Mouse (Mus musculus) hindbrain, postnatal 0 days (tissue): ENCODE measurements around the gene Lmntd1. TPM values are rescaled to one million over a fixed set of nuclear protein-coding genes. Genes with fewer than 3 reads are reported as not detected.
"Not testable (repeated sequence)": the region's sequence is repeated elsewhere in the genome, so short reads cannot be mapped to it uniquely, and the experiment has no call there.

Experiments
- ATAC-seq: fragments of 200-750 bp; cut with Nextera tagmentation; 2 replicates; pipeline ENCODE4 v1.8.0; 2017; ENCODE audit warnings: mild to moderate bottlenecking, moderate TSS enrichment, moderate library complexity
- DNase-seq: peaks from one replicate; pipeline ENCODE4 v3.0.0-alpha.2; 2015; ENCODE audit warnings: low spot score
- H3K27ac ChIP-seq: fragments of 300-500 bp; sonication (generic); 2 replicates; pipeline ENCODE4 v1.5.1; 2014; ENCODE audit warnings: mild to moderate bottlenecking
- H3K27me3 ChIP-seq: fragments of 300-500 bp; sonication (generic); 2 replicates; pipeline ENCODE4 v1.6.1; 2014; ENCODE audit warnings: low read length, mixed read lengths; ENCODE audit not compliant: insufficient read depth
- H3K36me3 ChIP-seq: fragments of 300-500 bp; sonication (generic); 2 replicates; pipeline ENCODE4 v1.6.1; 2014; ENCODE audit warnings: low read length, mixed read lengths; ENCODE audit not compliant: insufficient read depth
- H3K4me1 ChIP-seq: fragments of 300-500 bp; sonication (generic); 2 replicates; pipeline ENCODE4 v1.6.1; 2014; ENCODE audit warnings: antibody characterized with exemption, low read length, mixed read lengths; ENCODE audit not compliant: insufficient read depth
- H3K4me2 ChIP-seq: fragments of 300-500 bp; sonication (generic); 2 replicates; pipeline ENCODE4 v1.6.1; 2014; ENCODE audit warnings: low read depth, mild to moderate bottlenecking, low read length, moderate library complexity, mixed read lengths
- H3K4me3 ChIP-seq: fragments of 300-500 bp; sonication (generic); 2 replicates; pipeline ENCODE4 v1.5.1; 2014; ENCODE audit warnings: low read length
- H3K9ac ChIP-seq: fragments of 300-500 bp; sonication (generic); replicated peaks from 2 replicates; pipeline ENCODE4 v1.6.1; 2014; ENCODE audit warnings: mild to moderate bottlenecking, low read length, moderate library complexity, mixed read lengths
- H3K9me3 ChIP-seq: fragments of 300-500 bp; sonication (generic); 2 replicates; pipeline ENCODE4 v1.6.1; 2016; ENCODE audit warnings: low read length, mixed read lengths
- CTCF ChIP-seq: IDR thresholded peaks from 2 replicates; pipeline ENCODE4 v1.5.1; 2016; ENCODE audit warnings: antibody characterized with exemption, control low read depth, low read depth
- WGBS: fragments of 180-500 bp; shearing (Covaris S2); extraction: QIAGEN DNeasy Blood & Tissue Kit; methylation state at CpG from one replicate; pipeline ENCODE4 v1.1.7; 2014; 5-methylcytosine and 5-hydroxymethylcytosine counted together
- polyA plus RNA-seq: library from polyadenylated mRNA; unstranded; fragments of >200 nt; fragmentation: Nextera tagmentation; extraction: Ambion mirVana; gene quantifications from 2 replicates; pipeline ENCODE4 v1.2.1, GENCODE M21; 2015
- total RNA-seq: library from RNA; depleted of rRNA; stranded (reverse); fragments of >200 nt; gene quantifications from 2 replicates; pipeline ENCODE4 v1.2.3, GENCODE M21; 2014

Gene Lmntd1
- total and polyA plus RNA-seq, 2 experiments from 2014 or later: 1.5 to 2.3 TPM

DNA sequence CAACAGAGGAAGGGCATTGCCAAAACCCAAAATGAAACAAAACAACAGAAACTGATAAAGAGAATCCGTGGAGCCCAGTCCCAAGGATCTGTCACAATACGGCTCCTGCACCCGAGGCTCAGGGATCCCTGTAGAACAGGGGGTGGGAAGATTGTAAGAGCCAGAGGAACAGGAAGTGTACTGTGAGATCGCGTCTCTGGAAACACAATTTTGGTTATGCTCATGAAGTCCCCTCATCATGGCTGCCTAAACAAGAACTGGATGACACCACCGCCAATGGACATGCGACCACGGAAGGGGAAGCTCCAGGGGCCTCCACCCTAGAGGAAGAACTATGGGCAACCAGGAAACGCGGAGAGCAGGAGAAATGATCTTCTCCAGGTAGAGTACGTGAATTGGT lies 271.3 kb downstream of the Lmntd1 start:
- H3K9ac ChIP-seq: no peak overlapping the region
- H3K27ac ChIP-seq: no peak overlapping the region
- no peaks in the 10 kb centered on the region for H3K27me3 ChIP-seq
- H3K4me3 ChIP-seq: no peak overlapping the region
- DNase-seq: no peak
- H3K4me1 ChIP-seq: no peaks in the 10 kb centered on the region
- no peak for ATAC-seq
- H3K4me2 ChIP-seq: no peak overlapping the region
- H3K9me3 ChIP-seq: no peaks in the 10 kb centered on the region
- no peak for TF ChIP-seq CTCF
- WGBS: 88% methylated on average over 11 of the region's 11 CpGs
- H3K36me3 ChIP-seq: no peaks in the 10 kb centered on the region

DNA sequence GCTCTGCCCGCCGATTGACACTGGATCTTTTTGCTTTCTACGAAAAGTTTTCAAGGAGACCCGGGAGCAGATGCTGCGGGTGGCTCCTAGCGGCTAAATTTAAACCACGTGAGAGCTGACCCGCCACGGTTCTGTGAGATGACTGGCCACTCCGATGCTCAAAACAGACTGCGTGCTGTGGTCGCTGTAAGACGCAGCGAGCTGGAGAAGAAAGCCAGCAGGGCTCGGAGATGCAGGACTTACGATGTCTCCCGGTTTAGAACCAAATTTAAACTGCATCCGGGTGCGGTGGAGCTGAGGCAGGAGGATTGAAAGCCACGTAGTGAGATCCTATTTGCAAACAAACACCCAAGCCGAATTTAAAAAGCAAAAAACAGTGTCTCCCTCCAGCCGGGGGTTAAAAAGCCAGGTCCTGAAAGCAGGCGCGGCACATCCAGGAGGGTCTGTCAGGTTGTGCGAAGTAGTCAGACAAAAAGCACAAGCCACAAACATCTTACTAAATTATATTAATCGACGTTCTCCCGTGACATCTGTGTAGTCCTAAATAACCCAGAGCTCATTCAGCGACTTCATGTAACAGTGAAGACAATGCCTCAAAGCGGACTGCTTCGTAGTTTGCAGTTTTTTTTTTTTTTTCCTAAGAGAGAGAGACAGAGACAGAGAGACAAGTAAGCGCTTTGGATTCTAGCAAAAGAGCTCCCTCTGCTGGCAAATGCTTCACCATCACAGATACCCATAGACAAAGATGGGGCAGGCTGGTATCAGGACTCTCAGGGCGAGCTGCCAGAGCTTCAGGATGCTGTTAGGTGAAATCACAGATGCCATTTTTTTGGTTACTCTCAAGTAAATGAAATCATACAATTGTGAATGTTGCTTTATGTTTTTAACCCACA lies 272.6 kb downstream of the Lmntd1 start:
- DNase-seq: peak; percentile 98
- H3K4me3 ChIP-seq: peak overlapping the region; percentile 55
- H3K27me3 ChIP-seq: no peaks in the 10 kb centered on the region
- no peaks in the 10 kb centered on the region for H3K36me3 ChIP-seq
- H3K4me1 ChIP-seq: no peaks in the 10 kb centered on the region
- peak overlapping the region; percentile 77 for H3K27ac ChIP-seq
- peak; percentile 86 for TF ChIP-seq CTCF
- under 1% methylated on average over 33 of the region's 33 CpGs for WGBS
- H3K9me3 ChIP-seq: no peaks in the 10 kb centered on the region
- ATAC-seq: peak; percentile 61
- peak overlapping the region; percentile 43 for H3K9ac ChIP-seq
- peak overlapping the region; percentile 93 for H3K4me2 ChIP-seq

GRCm38 (mm10) chr6:145340657-145341146 lies 273.4 kb downstream of the Lmntd1 start:
- DNase-seq: peak; percentile 95
- under 1% methylated on average over 30 of the region's 37 CpGs for WGBS
- Histone ChIP-seq H3K4me1 (no peaks in the 10 kb centered on the region), H3K9ac (peak overlapping the region; percentile 43), H3K4me3 (peak overlapping the region; percentile 55), H3K27ac (peak overlapping the region; percentile 77), H3K9me3 (no peaks in the 10 kb centered on the region), H3K4me2 (peak overlapping the region; percentile 93), H3K36me3 (no peaks in the 10 kb centered on the region), H3K27me3 (no peaks in the 10 kb centered on the region)
- ATAC-seq: peak; percentile 93
- no peak for TF ChIP-seq CTCF

DNA sequence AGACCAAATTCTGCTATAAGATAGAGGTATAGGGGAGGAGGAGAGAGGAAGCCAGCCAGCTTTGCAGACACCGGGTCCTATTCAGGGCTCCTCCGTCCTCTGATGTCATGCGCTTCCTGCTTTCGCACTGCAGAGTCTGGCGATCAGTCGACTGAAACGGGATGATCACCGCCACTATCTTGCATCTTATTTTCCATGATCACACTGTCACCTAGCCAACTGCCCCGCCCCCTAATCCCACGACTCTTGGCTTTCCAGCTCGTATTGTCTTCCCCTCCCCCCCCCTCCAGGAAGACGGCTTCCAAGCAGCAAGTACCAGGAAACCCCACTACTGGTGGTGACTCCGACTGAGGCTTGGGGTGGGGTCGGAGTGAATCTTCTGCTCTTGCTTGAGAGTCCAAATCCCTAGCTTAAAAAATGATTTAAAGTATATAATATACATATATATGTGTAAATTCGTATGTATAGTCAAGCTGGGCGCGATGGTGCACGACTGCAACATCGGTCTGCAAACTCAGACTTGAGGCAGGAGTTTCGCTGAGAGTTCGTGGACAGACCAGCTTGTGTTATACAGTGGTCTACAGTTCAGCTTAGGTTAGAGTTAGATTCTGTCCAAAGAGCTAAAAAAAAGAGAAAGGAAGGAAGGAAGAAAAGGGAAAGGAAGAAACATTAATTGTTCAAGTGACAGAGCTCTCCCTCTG lies 274.0 kb downstream of the Lmntd1 start:
- Histone ChIP-seq H3K9ac (peak overlapping the region; percentile 43), H3K4me1 (no peaks in the 10 kb centered on the region), H3K4me2 (peak overlapping the region; percentile 93), H3K9me3 (no peaks in the 10 kb centered on the region), H3K4me3 (peak overlapping the region; percentile 55), H3K36me3 (no peaks in the 10 kb centered on the region), H3K27me3 (no peaks in the 10 kb centered on the region), H3K27ac (peak overlapping the region; percentile 77)
- no peak for TF ChIP-seq CTCF
- ATAC-seq (peak; percentile 48), DNase-seq (peak; percentile 73)
- under 1% methylated on average over 21 of the region's 21 CpGs for WGBS

DNA sequence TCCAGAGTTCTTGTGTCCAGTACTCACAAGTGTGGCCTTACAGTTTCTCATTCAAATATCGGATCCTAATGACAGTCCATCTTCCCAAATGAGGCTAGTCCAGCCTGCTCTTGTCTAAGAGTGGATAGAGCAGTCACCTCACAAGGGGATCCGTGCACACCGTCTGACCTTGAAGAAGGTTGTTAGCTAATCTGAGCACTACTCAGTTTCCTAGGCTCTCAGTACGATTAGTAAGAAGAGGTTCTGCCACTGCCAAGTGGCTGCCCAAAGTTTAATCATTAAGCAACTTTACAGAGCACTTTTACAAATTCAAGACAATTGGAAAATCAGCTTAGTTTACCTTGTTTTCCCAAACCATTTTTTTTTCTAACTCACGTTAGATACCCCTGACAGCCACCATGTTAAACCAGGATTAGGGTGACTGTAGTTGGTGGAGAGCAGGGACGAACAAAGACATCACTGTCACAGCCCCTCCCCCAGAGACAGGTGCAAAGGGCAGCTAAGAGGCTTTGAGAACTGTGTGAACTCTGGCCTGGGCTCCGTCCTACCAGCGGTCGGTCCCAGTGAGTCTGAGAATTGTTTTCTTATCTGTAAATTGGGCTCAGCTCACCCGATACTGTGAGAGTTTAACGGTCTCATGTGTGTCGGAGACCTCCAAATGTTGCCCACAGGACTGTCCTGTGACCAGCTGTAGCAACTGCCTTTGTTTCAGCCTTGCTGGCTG lies 275.4 kb downstream of the Lmntd1 start:
- no peak for TF ChIP-seq CTCF
- no peak overlapping the region for H3K4me3 ChIP-seq
- H3K4me1 ChIP-seq: no peaks in the 10 kb centered on the region
- no peak overlapping the region for H3K27ac ChIP-seq
- no peaks in the 10 kb centered on the region for H3K27me3 ChIP-seq
- ATAC-seq: no peak
- no peak for DNase-seq
- H3K9me3 ChIP-seq: no peaks in the 10 kb centered on the region
- H3K4me2 ChIP-seq: no peak overlapping the region
- H3K36me3 ChIP-seq: no peaks in the 10 kb centered on the region
- 48% methylated on average over 12 of the region's 12 CpGs for WGBS
- no peak overlapping the region for H3K9ac ChIP-seq

DNA sequence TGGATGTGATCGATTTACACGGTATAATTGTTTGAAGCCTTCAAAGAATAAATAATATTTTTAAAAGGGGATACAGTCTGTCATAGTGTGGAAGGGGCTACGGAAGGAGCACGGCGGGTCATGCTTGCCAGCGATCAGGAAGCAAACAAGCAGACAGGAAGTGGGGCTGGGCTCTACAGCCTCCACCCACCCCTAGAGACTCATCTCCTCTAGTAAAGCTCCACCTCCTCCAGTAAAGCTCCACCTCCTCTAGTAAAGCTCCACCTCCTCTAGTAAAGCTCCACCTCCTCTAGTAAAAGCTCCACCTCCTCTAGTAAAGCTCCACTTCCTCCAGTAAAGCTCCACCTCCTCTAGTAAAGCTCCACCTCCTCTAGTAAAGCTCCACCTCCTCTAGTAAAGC lies 276.6 kb downstream of the Lmntd1 start:
- H3K9me3 ChIP-seq, H3K4me3 ChIP-seq, H3K36me3 ChIP-seq, DNase-seq, ATAC-seq, H3K27me3 ChIP-seq, H3K9ac ChIP-seq, H3K4me2 ChIP-seq, H3K4me1 ChIP-seq, H3K27ac ChIP-seq: not testable (repeated sequence)
- WGBS: 89% methylated on average over 6 of the region's 6 CpGs
